Mouse (Mus musculus) common myeloid progenitor, adult 5-6 weeks (primary cell): Measurements from ENCODE around the gene Psmc3ip. TPM values are rescaled to one million over a fixed set of nuclear protein-coding genes. Genes with fewer than 3 reads are reported as not detected.

Experiments used
- ATAC-seq: replicated peaks from 2 replicates; pipeline ENCODE4 v1.8.0; 2016; ENCODE audit warnings: low read depth, mild to moderate bottlenecking, moderate TSS enrichment, inconsistent platforms; ENCODE audit not compliant: poor library complexity, severe bottlenecking
- total RNA-seq: library from RNA; stranded (forward); fragments of 200-1000, 187-1606 nt; gene quantifications from 2 replicates; pipeline ENCODE4 v1.2.3, GENCODE M21; 2017

The Psmc3ip gene
- total RNA-seq, 1 experiment from 2014 or later = 46.7 TPM

DNA sequence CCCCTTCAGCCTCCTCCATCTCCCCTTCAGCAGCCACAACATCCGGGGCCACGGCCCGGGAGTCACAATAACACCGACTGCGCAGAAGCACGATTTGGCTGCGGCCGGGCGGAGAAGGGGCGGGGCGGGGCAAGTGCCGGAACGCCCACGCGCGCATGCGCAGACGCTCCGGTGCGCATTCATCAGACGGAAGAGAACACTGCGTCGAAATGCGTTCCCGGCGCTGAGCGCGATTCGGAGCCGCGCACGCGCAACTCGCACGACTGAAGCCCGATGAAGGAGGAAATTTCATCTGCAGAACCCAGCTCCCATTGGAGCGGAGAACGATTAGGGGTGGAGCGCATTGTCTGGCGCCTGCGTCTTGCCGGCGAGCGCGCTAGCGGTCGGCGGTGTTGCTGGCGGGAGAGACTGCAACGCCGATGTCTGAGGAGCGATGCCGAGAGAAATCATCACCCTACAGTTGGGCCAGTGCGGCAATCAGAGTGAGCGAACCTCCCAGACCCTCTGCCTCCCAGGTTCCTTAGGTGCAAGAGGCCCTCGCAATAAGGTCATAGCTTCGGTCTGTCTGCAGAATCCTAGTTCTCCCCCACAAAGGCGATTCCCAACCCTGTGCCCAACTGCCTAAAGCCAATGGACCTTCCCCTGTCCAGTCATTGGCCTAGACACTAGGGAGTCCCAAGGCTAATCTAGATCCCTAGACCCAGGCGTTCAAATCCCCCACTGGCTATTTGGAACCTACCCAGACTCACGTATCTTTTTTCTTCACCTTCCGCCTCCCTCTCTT lies 24.7 kb upstream of the Psmc3ip start, which contains the start of the genes Retreg3 and Tubg1:
Gene Retreg3 (minus strand): TSS at position 133 of the 784 bp plus-strand sequence.
Gene Tubg1 (plus strand): TSS at position 178 of the 784 bp plus-strand sequence.
- peak; percentile 89 for ATAC-seq

DNA sequence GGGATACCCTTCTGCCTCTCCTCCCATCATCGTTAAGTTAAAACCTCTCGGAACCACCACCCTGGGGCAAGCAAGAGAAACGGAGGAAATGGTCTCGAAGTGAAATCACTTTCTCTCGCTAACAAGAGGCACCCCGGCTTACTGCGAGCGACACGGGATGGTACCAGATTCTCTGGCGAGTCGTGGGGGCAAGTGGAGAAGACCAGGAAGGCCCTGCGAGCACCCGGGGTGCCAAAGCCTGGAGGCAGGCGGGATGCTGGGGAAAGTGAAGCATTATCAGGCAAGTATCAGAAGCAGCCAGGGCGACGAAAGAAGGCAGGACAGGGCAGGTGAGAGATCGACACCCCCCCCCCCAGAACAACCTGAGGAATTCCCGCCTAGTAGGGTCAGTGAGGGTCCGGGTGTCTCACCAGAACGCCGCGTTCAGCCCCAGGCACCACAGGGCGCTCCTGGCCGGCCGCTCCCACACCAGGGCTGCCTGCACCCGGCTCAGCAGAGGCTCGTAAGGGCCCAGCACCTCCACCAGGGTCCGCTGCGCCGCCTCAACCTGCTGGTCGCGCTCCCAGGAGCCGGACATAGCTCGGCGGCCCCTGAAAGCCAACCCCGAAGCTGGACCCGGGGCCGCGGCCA lies 24.0 kb upstream of the Psmc3ip start:
- ATAC-seq = peak; percentile 30

DNA sequence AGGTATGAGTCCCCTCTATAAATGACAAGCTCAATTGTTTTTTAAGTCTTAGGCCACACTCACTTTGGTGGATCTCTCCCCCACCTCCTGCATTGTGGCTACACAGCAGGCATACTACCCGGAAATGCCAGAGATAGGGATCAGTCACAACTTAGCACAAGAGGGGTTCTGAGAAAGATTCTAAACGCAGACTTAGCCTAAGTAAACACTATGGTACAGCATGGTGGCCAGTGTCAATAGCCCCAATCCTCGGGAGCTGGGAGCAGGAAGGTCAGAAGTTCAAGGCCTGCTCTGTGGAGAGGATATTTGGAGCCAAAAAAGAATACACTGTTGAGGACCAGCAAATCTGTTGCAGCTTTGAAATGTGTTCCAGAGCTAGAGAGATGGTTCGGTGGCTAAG lies 22.9 kb upstream of the Psmc3ip start:
- ATAC-seq = no peak

DNA sequence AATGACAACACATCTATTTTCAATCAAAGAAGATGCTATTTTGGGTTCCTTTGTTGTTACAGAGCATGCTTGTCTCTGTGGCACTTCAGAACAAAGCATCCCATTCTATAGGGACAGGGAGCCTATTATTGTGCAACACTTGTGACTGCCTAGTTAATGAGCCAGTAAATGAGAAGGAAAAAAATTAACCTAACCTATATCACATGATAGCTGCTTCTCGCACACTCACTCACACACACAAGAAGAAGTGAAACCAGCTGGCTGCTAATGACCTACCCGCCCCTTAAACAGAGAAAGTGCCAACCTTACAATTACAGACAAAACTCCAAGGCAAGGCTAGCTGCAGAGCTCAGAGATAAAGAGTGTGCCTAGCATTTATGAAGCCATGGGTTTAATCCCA lies 20.3 kb upstream of the Psmc3ip start:
- peak; percentile 29 for ATAC-seq

DNA sequence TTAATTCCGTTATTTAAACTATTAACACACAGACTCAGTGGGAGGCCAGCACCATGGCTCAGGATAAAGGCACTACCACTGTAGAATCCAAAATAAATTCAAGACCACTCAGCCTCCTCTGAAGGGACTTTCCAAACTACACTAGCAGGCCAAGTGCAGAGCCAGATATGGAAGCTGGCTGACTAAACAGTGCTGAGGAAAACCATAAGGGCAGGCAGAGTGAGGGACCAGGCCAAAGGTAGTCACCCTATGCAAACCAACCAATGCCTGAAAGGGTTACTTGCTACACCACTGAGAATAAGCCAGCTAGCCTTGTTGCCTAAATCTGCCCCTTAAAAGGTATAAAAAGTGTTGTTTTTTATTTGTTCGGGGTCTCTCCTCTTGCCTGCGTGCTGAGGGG lies 16.9 kb upstream of the Psmc3ip start:
- no peak for ATAC-seq

DNA sequence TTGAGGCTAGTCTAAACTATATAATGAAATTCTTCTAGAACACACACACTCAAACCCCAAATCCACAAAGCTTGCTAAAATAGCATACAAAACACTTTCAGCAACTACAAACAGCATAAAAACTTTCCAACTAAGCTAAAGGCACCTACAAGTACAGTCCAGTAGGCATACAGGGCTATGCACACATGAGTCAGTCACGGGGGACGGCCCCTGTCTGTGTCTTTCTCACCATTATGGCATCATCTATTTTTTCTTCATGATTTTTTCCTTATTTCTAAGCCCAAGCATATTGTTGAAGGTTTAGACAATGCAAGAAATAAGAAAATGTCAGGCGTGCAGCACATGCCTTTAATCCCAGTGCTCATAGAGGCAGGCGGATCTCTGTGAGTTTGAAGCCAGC lies 15.9 kb upstream of the Psmc3ip start:
- no peak for ATAC-seq

DNA sequence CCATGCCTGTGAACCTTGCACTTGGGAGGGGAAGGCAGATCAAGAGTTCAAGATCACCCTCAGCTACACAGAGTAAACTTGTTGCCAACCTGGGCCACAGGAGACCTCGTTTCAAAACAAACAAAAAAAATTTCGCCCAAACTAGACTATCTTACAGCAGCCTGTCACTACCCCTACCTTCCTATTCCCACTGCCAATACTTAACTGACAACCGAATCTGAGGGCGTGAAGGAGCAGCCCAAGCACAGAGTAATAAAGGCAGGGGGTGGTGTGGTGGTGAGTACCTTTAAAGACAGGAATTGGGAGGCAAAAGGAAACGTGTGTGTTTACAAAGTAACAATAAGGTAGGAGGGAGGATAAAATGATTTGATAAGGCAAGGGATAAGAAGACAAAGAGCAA lies 15.5 kb upstream of the Psmc3ip start:
- ATAC-seq = no peak

DNA sequence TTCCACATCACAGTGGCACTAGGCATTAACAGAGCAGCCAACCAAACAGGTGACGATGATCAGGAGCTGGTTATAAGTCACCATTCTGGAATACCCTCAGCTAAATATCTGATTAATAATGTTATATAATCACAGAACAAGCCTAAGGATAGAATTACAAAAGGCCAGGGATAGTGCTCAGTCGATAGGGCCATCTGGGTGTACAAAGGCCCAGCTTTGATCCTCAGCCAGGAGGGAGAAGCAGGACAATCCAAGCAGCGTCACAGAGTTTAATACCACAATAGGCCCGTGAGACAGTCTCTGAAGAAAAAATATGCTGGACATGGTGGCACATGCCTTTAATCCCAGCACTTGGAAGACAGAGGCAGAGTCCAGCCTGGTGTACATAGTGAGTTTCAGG lies 14.1 kb upstream of the Psmc3ip start:
- ATAC-seq = no peak

DNA sequence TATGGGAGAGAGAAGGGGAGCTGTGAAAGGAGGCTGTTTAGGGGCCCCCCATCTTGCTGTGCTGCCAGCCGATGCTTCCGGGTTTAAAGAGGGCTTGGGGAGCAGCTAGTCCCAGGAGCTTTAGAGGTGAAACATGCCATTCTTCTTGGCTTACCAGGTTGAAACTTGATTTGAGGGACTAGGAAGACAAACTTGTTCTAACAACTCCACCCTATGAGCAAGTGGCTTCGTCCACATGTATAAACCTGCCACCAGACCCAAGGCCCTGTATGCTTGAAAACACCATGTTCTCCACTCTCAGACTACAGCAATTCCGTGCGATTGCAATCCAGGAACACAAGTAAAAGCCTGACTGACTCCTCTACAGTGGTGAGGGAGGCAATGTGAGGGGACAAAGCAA lies 7.8 kb upstream of the Psmc3ip start:
- ATAC-seq = no peak

DNA sequence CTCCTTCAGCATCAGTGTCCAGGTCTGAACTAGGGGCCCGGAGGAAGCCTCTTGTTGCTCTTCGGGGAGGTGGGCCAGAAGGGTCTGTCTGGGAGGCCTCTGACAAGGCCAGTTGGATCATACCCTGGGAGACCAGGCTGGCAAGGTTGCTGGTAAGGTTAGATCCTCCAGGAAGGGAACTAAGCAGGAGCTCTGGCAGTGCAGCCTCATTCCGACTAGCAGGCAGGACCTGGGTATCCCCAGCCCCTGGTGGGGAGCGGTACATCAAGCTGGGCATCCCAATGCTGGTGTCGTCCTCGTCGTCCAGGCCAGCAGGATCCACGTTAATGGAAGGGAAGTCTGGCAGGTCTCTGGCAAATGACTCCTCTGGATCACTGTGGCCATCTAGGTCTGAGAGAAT lies 3.0 kb upstream of the Psmc3ip start:
- ATAC-seq = no peak

DNA sequence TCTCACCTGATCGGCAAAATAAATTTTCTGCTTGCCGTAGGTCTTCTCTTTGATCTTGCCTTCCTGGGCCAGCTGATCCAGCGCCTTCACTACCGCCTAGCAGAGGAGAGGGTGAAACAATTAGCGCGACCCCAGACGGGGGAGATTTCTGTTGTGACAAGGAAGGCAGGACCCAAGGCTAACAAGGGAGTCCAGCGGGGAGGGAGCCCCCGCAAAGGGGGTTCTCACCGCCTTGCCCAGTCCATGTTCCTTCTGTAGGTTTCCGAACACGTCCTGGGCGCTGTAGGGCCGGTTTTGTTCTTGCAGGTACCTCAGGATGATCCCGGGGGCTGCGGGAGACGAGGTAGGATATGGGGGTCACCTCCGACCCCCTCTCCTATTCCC lies 314 bp downstream of the Psmc3ip start:
- peak; percentile 4; the same call in 1 of the 2 replicates for ATAC-seq

DNA sequence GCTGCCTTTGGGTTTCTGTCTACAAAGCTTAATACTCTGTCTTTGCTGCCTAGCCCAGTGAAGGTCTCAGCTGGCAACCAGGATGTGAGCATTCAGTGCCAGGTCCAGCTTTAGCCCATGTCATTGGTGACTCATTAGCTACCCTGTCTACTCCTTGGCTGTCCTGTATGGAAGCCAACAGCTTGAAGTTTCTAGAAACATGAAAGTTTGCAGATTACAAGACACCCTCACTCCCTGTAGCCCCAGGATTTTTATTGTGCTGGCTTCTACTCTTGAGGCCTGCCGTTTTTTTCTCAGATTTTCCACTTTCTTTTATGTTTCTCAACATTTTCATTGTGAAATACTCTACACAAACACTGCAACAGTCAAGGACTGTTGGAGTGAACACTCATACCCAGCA lies 5.3 kb downstream of the Psmc3ip start:
- no peak for ATAC-seq

DNA sequence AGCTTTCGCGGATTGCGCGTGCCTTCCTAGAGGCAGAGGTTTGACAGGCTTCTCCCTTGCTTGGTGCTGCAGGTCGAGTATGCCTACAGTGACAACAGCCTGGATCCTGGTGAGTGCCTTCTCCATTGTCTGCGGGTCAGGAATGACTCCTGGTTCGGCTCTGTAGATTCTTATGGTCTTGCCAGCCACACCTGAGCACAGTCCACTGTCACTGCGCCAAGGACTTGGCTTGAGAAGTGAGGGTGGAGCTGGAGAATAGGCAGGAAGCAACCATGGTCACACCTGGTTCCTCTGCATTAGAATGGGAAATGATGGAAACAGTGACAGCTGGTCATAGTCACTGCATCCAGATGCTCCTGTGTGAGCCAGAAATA lies 7.6 kb downstream of the Psmc3ip start:
- ATAC-seq = no peak

DNA sequence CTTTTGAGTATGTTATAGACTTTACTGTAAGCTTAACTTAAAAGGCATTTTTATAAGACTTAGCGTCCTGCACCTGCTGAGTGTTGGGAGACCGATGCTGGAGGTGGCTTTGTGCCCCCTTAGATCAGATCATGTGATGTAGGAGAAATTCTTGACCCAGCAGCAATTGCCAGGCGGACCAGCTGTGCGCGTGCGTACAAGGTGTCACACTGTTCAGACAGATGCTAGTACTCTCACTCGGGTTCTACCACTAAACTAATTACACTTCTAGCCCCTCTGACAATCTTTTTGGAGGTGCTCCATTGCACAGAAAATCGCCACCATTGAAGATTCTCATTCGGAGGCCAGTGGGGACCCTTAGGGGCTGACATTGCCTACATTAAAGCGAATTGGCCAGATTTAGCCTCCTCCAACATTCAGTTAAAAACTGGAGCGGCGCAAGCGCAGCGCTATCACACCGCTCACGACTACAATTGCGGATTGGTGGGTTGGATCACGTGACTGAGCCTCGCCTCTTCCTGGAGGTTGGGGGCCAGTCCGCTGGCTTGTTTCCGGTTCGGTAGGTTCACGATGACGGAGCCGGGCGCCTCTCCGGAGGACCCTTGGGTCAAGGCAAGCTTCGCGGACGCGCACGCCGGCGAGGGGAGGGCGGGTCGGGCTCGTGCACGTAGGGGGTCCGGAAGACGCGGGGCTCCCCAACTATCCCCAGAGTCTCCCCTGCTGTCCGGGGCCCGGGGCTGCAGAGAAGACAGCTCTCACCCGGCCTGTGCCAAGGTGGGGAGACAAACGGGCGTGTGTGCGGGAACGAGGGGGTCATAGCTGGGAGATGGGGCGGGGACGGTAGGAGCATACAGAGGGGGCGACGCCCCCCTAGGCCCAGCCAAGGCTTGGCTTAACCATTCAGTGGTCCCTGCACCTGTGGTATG lies 8.2 kb downstream of the Psmc3ip start, which contains the start of gene Mlx:
Gene Mlx (plus strand): TSS at position 522 of the 926 bp plus-strand sequence.
- peak; percentile 68 for ATAC-seq

DNA sequence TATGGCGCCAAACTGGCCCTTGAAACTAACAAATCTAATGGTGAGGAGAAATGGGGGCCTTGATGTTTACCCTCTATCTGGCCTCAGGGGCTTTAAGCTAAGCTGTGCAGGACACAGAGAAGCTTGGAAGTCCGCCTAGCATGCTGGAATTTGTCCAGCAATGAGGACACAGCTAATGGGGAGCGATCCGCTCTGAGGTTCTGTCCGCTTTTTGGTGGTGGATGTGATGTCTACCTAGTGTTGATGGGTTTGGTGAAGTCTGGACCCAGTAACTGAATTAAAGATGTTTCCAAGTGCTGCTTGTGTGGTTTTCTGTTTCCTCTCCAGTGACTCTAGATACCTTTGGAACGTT lies 8.9 kb downstream of the Psmc3ip start:
- ATAC-seq = no peak

DNA sequence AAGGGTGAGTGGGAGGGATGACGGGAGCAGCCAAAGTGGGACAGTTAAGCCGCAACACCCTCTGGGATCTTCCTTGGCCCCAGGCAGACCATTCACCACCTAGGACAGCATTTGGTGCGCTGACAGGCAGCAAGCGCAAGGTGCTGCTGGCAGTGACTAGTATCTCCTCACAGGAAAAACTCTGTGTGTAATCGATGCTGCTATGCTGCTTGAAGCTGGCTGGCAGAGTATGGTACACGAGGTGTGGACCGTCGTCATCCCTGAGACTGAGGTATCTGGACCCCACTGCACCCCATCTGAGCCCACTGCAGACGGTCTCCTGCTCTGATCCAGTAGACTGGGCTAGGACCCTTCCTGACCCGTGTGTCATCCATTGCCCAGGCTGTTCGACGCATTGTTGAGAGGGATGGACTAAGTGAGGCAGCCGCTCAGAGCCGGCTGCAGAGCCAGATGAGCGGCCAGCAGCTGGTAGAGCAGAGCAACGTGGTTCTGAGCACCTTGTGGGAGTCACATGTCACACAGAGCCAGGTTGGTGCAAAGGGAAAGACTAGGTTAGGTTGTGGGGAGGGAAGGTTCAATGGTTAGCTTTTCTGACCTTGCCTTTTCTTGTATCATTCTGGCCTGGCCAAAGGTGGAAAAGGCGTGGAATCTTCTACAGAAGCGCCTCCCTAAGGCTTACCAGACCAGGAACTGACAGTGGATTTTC lies 9.5 kb downstream of the Psmc3ip start:
- no peak for ATAC-seq

DNA sequence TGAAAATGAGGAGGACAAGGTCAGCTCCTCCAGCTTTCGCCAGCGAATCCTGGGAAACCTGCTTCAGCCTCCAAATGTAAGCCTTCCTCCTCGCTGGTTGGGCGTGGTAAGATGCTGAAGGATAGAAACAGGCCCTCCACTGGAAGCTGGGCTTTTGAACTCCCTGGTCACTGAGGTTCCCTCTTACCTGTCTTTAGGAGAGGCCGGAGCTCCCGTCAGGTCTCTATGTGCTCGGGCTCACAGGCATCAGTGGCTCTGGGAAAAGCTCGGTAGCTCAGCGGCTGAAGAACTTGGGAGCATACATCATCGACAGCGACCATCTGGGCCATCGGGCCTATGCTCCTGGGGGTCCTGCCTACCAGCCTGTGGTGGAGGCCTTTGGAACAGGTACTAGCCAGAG lies 10.4 kb downstream of the Psmc3ip start:
- no peak for ATAC-seq

DNA sequence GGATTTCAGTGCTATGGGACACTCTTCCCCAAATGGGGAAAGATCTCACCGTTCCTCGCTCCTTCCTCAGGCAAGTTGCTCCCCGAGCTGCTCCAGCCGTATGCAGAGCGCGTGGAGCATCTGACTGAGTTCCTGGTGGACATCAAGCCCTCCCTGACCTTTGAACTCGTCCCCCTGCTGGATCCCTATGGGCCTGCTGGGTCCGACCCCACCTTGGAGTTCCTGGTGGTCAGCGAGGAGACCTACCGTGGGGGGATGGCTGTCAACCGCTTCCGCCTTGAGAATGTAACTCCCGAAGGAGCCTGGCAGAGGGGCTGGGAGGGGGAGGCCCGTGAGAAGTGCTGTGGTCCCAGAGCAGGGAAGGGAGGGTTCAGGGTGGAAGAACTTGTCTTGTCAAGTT lies 11.0 kb downstream of the Psmc3ip start:
- ATAC-seq = no peak

DNA sequence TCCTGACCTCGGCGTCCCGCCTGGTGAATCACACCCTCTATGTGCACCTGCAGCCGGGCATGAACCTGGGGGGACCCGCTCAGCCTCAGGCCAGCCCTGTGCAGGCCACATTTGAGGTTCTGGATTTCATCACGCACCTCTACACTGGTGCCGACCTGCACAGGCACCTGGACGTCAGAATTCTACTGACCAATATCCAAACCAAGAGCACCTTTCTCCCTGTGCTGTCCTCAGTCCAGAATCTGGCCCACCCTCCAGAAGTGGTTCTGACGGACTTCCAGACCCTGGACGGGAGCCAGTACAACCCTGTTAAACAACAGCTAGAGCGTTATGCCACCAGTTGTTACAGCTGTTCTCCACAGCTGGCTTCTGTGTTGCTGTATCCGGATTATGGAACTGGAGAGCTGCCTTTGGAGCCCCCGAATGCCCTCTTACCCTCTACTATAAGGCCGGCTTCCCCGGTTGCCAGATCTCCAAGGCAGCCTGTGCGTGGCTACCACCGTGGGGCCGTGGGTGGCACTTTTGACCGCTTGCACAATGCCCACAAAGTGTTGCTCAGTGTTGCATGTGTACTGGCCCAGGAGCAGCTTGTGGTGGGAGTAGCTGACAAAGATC lies 12.0 kb downstream of the Psmc3ip start:
- no peak for ATAC-seq
